Mouse (Mus musculus): Measurements from ENCODE around the gene Pxmp4.
A peak's percentile ranks its signal among the peaks of the same experiment; 100 is the strongest.

The Pxmp4 gene

DNA sequence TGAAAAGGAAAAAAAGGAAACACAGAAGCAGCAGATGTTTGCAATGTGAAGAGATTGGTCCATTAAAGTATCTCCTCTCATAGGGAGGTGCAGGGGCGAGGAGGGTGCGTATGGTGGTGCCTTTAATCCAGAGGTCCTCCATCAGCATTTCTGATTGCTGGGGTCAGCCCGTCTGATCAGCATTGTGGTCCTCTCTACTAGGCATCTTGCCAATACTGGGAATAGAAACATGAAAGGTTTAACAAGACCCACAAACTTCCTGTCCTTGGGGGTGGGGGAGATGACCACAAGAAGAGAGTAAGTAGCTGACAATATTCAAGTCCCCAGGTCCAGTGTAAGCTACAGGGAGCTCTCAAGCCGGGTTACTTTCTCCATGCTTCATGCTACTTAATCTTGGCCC, 32.8 kb downstream of the Pxmp4 start:
- no peak for DNase-seq

DNA sequence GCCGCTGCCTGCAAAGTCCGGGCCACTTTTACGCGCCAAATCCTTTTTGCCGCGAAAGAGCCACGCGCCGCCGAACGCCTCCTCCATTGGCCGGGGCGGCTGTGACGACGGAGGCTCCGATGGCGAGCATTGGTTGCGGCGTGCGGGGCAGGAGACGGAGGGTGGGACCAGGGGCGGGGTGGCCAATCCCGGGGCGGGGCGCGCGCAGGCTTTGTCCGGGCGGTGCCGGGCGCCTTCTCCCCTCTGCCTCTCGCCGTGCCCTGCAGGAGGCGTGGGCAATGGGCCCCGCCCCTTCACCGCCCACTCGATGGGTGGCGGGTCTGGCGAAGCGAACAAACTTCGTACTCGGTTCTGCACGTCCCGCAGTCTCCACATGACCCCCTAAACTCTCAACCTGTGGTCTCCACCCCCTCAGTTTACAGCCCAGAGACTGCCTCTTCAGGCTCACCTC, 33.6 kb downstream of the Pxmp4 start, which contains the start of gene E2f1:
Gene E2f1 (minus strand): TSS at position 57 of the 451 bp plus-strand sequence.
- DNase-seq, result peak; percentile 96

DNA sequence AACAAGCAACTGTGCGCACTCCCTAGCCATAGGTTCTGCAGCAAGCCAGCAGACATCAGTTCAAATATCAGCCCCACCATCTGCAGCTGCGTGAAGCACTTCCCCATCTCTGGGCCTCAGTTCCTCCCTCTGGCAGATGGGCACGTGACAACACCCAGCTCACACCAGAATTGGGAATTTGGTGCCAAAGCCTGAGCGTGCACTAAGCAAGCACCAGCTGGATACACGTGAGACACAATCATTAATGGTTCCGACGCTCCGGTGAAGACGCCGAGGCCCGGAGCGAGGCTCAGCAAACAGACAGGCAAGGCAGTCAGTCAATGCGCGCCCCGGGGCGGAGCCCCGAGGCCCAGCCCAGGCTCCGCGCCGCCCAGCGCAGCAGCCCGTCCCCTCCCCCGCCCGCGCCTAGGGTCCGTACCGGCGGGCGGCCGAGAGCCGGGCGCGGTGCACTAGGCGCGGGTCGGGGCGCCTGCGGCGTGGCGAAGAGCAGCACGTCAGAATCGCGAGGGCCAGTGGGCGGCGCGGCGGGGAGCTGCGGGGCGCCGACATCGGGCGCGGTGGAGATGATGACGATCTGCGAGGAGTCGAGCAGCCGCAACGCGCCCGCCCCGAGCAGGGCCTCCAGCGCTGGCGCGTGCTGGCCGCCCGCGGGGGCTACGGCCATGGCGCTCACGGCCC, 34.3 kb downstream of the Pxmp4 start:
- peak; percentile 71 for DNase-seq

DNA sequence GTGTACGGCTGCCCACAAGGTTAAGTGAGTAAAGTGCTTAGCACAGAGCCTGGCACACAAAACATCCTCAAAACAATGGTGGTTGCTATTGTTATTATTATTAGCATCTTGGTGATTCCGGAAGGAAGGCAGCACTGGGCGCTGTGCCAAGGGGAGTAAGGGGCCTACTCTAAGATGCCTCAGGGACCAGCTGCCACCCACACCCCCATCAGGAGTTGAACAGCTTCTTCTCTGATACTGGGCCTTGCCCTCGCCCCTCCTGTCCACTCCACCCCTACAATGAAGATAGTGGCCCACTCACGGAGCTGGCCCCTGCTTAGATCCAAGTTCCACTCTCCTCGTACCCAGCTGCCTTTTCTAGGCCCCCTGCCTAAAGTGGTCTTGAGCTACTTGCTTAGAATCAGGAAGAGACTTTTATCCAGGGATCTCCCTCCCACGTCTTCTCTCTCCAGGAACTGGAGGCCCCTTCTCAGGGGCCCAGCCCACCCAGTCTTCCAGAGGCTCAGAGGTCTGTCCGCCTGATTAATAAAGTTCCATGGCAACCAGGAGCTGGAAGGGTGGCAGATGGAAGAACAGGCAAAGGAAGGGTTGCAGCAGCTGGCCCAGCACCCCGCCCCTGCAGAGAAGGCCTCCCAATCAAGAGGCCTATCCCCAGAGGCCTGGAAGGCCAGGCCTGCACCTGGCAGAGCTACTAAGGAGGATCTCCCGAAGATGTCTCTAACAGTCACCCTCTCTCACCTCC, 35.0 kb downstream of the Pxmp4 start:
- no peak for DNase-seq

DNA sequence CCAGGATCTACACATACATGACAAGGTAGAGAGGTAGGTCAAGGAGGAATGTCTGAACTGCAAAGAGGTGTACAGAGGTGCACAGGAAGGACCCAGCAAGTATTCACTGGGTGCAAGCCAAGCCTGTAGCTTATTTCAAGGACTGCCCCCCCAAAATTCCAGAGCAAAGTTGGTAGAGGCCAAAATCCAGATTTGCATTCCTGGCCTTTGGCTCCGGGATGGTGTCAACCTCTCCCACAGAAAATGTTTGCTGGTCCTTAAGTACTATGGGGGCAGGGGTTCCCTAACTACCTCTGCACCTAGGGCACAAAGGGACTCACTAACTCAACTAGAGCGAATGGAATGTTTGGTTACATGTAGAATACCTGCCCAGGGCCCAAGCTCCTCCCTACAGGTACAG, 35.7 kb downstream of the Pxmp4 start:
- no peak for DNase-seq

DNA sequence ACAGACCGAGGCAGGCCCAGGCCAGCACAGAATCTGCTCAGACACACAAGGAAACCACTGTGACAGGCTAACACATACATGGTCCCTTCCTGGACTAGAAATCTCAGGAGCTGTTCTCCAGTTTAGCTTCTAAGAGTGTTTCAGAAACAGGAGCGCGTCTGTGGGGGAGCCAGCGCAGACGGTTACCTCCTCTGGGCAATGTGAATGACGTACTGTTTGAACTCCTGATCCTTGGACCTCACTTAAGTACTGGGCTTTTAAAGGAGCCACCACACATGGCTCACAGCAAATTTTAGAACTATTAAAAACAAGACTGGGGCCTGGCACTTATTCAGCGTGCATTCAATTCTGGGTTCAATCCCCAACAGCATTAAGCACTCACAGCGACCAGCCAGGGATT, 36.9 kb downstream of the Pxmp4 start:
- no peak for DNase-seq

DNA sequence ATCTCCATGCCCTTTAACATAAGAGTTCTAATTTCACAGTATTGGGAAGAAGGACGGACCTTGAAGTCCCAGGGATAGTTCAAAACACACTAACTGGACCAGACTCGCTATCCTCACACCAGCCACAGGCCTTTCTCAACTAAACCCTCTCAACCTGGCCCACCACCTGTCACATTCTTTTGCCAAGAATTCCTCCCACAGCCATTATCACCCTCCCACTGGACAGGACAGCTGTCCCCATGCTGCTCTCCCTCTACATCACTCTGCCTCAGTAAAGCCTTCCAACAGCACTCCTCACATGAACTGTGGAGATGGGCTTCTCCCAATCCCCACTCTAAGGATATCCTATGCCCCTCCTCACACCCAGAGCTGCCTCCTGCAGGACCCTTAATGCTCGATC, 37.9 kb downstream of the Pxmp4 start:
- no peak for DNase-seq

DNA sequence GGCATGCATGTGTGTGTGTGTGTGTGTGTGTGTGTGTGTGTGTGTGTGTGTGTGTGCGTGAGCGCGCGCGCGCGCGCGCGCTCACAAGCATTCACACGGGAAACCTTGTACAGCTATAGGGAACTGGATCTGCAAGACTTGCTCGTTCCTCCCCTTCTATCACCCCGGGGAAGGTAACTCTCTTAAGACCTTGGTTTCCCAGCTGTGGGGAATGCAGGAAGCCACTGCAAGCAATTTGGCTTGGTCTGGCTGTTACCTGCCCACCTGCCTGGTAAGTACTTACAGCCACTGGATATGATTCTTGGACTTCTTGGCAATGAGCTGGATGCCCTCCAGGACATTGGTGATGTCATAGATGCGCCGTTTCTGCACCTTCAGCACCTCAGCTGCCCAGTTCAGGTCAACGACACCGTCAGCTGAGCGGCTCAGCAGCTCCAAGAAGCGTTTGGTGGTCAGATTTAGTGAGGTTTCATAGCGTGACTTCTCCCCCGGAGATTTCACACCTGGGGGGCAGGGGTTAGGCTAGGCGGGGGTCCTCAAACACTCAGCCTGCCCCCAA, 39.8 kb downstream of the Pxmp4 start:
- no peak for DNase-seq

DNA sequence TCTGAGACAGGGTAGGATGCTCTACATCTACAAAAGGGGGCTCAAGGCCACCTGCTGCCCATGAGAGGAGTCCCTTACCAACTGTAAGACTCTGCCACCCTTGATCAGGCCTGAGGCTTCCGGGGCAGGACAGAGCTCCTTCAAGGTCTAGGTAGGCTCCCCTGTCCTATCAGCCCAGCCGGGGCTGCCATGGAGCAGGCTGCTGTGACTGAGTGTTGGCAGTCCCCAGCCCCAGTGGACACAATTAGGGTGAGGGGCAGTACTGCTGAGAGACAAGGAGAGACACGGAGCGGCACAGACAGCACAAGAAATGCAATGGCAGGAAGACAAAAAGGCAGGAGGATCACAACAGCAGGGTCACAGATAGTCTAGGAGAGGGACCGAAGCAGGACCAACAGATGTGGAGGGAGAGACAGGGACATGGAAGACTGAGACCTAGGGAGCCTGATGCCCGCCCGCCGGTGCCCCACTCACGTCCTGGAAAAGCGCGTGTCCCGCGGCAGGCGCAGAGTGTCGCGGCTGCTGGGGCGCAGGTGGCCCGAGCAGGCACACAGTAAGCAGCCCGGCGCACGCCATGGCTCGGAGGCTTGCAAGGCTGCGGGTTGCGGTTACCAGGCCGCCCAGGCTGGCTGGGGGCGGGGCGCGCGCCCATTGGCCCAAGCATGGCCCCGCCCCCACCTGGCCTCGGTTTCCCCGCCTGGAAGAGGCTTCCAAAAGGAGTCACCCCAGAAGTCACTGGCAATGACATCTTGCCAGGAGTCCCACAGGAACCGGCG, 45.1 kb downstream of the Pxmp4 start, which contains the start of gene Necab3:
Gene Necab3 (minus strand): TSS at position 627 of the 776 bp plus-strand sequence.
- DNase-seq, result peak; percentile 76

DNA sequence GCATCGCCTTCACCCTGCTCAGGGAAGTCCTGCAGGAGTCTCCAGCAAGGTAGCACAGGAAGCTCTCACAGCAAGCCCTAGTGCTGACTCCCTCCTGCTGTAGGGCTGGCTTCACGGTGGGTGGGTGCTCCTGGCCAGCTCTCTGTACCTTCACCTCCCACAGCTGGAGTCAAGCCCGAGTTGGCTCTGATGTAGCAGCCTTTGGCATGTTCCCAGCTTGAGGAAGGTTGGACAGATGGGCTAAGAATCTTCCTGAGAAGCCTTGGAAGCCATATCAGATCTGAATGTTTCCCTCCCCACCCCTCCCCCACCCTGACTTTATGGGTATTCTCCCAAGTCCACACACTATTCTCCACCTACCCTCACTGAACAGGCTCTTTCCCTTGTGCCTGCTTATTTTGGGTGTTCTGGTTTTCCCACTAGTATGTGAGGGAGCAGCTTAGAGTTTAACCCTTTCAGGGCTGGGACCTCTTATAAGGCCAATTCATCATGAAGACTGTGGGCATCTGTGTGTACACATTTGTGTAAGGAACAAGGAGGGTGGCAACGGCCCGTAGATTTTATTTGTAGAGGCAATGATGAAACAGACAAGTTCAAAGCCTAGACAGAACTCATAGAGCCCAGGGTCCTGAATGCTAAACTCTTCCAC, 46.2 kb downstream of the Pxmp4 start:
- peak; percentile 18 for DNase-seq

DNA sequence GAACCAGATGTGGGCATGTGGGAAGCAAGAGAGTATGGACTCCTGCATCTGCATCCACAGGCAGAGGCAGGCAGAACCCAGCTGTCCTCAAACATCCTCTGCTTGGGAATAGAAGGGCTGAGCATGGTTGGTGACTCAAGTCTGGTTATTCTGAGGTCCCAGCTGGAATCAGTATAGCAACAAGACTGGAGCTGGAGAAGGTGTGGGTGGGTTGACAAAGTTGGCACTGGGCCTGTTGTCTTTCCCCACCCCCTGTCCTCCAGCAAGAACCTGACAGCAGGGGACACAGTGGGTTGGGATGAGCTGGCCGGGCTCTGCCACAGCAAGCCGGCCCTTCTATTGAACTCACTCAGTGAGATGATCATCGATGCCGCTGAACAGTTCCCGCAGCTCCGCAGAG, 48.3 kb downstream of the Pxmp4 start:
- no peak for DNase-seq

DNA sequence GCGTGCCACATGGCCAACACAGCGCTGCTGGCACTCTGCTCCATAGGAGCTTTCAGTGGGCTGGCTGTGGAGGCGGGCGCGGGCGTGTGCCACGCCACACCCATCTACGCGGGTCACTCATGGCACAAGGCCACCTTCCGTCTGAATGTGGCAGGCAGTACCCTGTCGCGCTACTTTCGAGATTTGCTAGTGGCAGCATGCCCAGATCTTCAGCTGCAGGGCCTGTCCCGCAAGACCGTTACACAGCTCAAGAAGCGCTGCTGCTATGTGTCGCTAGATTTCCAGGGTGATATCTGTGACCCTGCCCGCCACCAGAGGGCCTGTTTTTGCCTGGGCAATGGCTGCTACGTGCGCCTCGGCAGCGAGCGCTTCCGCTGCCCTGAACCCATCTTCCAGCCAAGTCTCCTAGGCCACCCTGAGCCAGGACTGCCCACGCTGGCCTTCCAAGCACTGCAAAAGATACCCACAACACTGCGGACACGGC, 51.0 kb downstream of the Pxmp4 start:
- DNase-seq, result peak; percentile 82

DNA sequence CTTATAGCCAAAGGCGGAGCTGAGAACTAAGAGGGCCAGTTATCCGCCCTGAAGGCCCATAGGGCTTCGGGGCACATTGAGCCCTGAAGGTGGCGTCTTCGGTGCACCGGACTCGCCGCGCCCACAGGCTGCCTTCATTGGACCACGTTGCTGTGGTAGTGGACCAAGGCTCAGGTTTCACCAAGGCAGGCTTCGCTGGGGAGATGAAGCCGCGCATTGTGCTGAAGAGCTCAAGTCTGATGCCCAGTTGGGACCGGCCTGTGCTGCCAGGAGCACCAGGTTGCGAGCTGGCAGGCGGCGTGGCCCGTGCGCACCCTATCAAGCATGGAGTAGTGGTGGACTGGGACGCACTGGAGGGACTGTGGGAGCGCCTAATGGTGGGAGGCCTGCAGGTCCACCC, 51.6 kb downstream of the Pxmp4 start:
- DNase-seq, result no peak

DNA sequence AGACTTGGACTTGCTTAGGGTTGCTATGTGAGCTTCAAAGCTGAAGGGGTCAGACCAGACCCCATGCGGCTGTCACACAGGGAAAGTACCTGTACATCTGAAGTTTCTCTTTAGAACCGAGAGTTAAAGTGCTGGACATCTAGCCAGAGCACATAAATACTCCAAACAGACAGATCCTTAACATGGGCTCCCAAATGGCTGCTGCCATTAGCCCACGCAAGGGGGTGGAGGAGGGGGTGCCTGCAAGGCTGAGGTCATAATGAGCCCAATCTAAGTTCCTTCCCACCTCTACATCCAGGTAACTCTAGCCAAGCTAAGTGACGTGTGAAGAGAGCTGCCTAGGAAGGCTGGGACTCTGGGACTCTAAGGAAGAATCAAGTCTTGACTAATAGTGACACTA, 52.0 kb downstream of the Pxmp4 start, which contains the start of gene Actl10:
Gene Actl10 (plus strand): TSS at position 301 of the 400 bp plus-strand sequence.
- no peak for DNase-seq

DNA sequence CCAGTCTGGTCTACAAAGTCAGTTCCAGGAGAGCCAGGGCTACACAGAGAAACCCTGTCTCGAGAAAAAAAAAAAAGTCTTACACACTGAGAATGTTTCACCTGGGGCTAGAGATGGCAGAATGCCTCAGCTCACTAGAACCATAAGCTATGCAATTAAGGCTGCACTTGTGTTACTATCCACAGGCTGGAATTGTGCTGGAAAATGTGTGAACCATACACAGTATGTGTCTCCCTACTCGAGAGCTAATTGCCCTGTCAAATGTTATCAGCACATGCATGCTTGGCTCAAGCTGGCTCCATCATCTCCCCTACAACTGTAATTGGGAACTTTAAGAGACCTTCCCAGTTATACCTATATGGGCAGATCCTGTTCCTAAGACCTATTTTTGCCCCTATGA, 52.6 kb downstream of the Pxmp4 start:
- no peak for DNase-seq

DNA sequence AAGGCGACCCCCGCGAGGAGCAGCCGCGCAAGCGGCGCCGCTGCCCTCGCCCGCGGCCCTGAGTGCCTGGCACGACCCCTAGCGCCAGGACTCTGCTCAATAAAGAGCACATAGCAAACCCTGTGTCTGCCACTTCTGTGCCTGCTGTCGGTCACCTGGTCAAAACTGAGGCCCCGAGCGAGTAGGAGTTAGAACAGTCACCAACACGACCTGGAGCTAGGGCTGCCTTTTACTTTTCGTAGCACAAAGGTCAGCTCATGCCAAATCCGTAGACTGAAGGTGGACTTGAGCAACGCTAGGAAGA, 53.7 kb downstream of the Pxmp4 start:
- DNase-seq, result no peak

DNA sequence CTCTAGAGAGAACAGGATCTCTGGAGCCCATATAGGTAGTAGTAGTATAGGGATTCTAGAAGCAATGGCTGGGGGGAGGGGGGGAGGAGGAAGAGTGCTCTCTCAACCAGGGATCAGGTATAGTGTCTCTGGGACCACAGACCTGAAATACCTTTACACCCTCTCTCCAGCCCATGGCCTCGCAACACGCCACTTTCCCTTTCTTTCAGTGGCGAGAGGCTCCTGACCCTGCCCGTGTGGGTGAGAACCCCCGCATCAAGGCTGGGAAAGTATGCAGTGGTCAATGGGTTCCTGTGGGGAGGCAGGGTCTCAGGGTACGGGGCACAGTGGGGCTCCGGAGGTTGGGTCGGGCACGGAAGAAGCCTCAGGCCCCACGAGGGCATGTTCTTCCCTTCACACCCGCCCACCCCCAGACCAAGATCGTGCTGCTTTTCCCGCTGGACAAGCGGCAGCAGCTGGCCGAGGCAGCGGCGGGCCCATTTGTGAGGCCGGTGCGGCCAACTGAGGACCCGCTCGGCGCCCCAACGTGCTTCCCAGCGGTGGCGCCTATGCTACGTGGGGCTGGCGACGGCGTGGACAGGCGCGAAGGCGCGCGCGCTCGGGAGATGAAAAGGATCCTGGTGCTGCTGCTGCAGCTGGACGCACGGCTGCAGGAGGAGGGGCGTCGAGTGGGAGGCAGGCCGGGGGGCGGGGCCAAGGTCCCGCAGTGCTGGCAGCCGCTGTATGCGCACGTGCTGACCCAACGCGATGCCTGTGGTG, 54.2 kb downstream of the Pxmp4 start:
- peak; percentile 70 for DNase-seq

DNA sequence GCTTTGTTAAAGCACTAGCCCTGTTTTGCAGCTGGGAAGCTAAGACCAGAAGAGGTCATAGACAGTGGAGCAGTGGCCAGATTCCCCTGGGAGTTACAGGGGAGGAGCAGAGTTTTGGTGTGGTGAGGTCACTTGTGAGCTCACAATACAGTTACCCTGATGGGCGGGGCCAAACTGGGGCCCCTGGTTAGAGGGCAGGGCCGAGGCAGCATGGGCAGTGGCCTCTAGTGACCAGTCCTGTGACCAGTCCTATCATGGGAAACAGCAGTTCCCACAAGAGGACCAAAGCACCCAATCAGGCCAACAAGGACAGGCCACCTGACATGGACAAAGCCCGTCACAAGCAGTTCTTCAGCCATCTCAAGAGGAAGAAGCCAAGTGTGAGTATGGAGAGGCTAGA, 54.8 kb downstream of the Pxmp4 start:
- no peak for DNase-seq

DNA sequence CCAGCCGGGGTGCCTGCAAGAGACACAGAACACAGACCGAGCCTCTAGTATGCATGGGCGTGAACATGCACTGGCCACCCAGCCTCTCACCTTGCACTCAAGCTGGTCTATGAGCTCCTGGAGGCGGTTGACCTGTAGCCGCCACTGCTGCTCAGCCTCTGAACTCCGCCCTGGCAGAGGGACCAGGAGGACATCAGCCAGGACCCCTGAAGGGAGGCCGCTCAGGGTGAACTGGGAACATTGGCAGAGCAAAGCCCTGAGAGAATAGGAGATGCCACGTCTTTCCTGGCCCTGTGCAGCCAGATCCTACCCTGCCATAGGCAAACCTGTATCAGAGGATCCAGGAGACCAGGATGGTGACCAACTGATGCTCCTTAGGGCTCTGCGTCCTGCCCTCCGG, 56.8 kb downstream of the Pxmp4 start, which contains the start of gene 1700003F12Rik:
Gene 1700003F12Rik (plus strand): TSS at position 375 of the 400 bp plus-strand sequence.
- no peak for DNase-seq

DNA sequence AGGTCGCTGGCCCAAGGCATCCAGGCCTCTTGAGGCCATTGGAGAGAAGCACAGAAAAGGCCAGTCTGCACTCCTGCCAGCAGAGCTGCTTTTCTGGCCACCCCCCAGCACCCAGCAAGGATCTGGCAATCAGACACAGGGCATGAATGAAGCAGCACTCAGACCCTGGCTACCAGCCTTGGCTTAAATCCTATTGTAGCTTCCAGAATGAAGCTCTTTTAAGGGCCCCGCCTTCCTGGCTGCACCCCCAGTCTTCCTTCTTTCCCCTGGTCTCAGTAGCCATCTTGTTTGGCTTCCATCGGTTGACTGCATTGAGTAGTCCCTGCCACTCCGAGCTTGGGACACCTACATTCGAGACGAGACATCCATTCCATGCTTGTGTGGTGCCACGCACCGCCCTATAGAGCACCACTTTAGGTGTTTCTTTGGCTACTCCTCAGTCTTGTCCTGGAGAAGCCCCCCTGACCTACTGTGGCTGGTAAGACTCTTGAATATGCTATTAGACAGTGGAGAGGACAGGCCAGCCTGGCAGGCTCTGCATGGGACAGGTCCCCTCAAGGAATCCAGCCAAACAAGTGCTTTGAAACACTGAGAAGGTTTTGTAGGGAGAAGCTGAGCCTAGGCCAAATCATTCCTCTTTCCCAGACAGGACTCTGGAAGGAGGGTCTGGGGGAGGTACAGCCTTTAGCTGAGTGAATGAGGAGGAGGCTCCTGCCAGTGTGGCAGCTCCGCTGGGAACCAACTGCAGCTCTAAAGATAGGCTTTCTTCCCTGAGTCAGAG, 59.8 kb downstream of the Pxmp4 start:
- DNase-seq, result no peak

DNA sequence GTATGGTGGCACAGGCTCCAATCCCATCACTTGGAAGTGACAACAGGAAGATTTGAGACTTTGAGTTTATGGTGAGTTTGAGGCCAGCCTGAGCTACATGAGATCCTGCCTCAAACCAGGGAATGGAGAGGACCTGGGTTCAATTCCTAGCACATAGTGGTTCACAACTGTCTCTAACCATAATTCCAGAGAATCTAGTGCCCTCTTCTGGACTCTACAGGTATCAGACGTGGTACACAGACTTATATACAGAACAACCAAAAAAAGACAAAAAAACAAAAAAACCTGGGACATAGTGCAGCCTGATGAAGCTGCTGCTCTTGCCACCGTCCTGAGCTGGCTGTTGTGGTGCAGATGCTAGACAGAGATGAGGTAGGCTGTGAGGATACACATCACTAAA, 61.9 kb downstream of the Pxmp4 start:
- DNase-seq, result no peak
